Mouse (Mus musculus) small intestine, adult 2 months (tissue): ENCODE results near the gene Fam53b. TPM values are rescaled to one million over a fixed set of nuclear protein-coding genes. Genes with fewer than 3 reads are reported as not detected.

Experiments
- H3K27ac ChIP-seq: fragments of 200-500 bp; 2 replicates; pipeline ENCODE4 v1.5.1; 2012; ENCODE audit warnings: low read depth, low read length, control low read depth, inconsistent platforms; ENCODE audit not compliant: insufficient read depth
- H3K27me3 ChIP-seq: fragments of 200-500 bp; 2 replicates; pipeline ENCODE4 v1.6.1; 2012; ENCODE audit warnings: mild to moderate bottlenecking, moderate library complexity, low read length, inconsistent platforms; ENCODE audit not compliant: control insufficient read depth, insufficient read depth
- H3K36me3 ChIP-seq: fragments of 200-500 bp; 2 replicates; pipeline ENCODE4 v1.6.1; 2012; ENCODE audit warnings: mild to moderate bottlenecking, low read length, control low read depth, inconsistent platforms; ENCODE audit not compliant: control insufficient read depth, insufficient read depth
- H3K4me1 ChIP-seq: fragments of 200-500 bp; 2 replicates; pipeline ENCODE4 v1.6.1; 2012; ENCODE audit warnings: low read length, inconsistent platforms, mixed read lengths; ENCODE audit not compliant: control insufficient read depth, insufficient read depth, insufficient read length
- H3K4me3 ChIP-seq: fragments of 200-500 bp; 2 replicates; pipeline ENCODE4 v1.5.1; 2012; ENCODE audit warnings: low read depth, mild to moderate bottlenecking, control low read depth, inconsistent platforms, low read length, moderate library complexity
- CTCF ChIP-seq: fragments of 200-500 bp; IDR thresholded peaks from 2 replicates; pipeline ENCODE4 v1.5.1; 2012; ENCODE audit warnings: low read depth, mild to moderate bottlenecking, control low read depth, inconsistent platforms, low read length, moderate library complexity, mixed read lengths; ENCODE audit not compliant: insufficient replicate concordance, insufficient read length; ENCODE audit errors: extremely low read depth
- POLR2A ChIP-seq: fragments of 200-500 bp; IDR thresholded peaks from 2 replicates; pipeline ENCODE4 v1.6.1; 2012; ENCODE audit warnings: low read depth, mild to moderate bottlenecking, control low read depth, inconsistent platforms, low read length, moderate library complexity
- WGBS: fragments of 180-500 bp; shearing (Covaris S2); methylation state at CpG from one replicate; pipeline ENCODE4 v1.1.7; 2018; 5-methylcytosine and 5-hydroxymethylcytosine counted together
- polyA plus RNA-seq: library from polyadenylated mRNA; depleted of rRNA; stranded (reverse); fragments of >200 nt; gene quantifications from 2 replicates; pipeline ENCODE4 v1.2.3, GENCODE M21; 2012

The Fam53b gene
- polyA plus RNA-seq, 1 experiment = 55.7 TPM

DNA sequence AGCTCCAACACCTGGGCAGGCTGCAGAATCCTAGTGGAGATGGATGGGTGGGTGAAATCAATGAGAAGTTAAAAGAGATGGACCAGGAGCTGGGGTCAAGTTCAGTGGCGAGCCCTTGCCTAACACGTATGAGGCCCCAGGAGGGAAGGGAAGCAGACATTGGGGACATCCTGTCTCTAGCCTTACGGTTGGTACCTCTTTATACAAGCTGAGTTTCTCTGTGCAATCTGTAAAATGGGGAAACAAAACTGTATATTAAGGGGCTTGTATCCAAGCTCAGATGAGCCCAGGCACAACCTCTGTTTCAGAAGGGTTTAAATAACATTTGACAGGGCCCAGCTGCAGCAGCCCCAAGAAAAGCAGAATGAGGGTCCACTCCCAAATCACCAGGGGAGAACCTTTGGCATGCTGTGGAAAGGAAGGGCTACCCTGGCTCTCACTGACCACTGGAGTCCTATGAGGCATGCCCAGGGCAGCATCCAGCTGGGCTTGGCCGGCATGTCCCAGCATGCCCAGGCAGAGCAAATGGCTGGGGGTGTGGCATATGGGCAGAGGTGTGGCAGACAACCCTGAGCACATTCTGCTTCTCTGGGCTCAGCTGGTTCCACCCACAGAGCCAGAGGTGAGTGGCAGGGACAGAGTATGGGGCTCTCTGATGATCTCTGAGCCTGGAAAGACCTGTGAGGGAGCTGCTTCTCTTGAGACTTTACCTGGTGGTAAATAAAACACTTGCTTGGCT is 84.4 kb downstream of the Fam53b start:
- 73% methylated on average over 4 of the region's 4 CpGs for WGBS
- H3K4me3 ChIP-seq = no peak overlapping the region
- TF ChIP-seq CTCF (no peak), POLR2A (no peak)
- H3K4me1 ChIP-seq = peaks cover 25% of the 10 kb centered on the region
- H3K27ac ChIP-seq = peak overlapping the region; percentile 17; the same call in 1 of the 2 replicates
- H3K36me3 ChIP-seq = 0 out of 2 replicates have a peak, but pooled peaks cover 5% of the 10 kb centered on the region
- no peaks in the 10 kb centered on the region for H3K27me3 ChIP-seq

DNA sequence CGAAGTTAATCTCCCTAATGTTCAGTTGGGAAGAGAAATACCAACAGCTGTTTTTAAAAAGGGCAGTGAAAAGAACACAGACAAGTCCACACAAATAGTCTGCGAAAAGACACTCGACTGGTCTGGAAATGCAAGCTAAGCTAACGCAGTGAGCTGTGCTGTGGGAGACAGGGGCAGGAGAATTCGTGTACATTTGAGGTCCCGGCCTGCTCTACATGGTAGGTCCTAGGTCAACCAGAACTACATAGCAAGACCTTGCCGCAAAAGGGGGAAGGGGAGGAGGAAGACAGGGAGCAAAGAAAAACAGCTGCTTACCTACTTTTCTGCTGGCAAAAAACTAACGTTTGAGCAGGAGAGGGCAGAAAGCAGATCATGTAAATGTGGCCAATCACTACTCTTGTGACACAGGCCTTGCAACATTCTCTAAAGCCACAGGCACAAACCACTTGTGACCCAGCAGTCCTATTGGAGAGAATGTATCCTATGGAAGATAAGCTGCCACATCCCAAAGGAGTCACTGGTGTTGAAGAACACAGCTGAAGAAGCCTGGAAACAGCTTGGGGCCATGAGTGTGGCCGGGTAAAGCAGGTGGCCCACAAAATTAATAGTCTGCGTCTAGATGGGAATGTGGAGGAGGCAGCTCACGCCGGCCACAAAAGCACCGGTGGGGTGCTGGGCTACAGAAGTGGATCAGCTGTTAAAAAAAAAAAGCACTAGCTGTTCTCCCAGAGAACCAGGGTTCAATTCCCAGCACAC is 87.4 kb downstream of the Fam53b start:
- WGBS = 76% methylated on average over 13 of the region's 13 CpGs
- H3K27me3 ChIP-seq = no peaks in the 10 kb centered on the region
- H3K36me3 ChIP-seq = peaks cover 10% of the 10 kb centered on the region; the same call in 1 of the 2 replicates
- H3K27ac ChIP-seq = no peak overlapping the region
- H3K4me3 ChIP-seq = no peak overlapping the region
- TF ChIP-seq CTCF (no peak), POLR2A (no peak)
- H3K4me1 ChIP-seq = peaks cover 21% of the 10 kb centered on the region

DNA sequence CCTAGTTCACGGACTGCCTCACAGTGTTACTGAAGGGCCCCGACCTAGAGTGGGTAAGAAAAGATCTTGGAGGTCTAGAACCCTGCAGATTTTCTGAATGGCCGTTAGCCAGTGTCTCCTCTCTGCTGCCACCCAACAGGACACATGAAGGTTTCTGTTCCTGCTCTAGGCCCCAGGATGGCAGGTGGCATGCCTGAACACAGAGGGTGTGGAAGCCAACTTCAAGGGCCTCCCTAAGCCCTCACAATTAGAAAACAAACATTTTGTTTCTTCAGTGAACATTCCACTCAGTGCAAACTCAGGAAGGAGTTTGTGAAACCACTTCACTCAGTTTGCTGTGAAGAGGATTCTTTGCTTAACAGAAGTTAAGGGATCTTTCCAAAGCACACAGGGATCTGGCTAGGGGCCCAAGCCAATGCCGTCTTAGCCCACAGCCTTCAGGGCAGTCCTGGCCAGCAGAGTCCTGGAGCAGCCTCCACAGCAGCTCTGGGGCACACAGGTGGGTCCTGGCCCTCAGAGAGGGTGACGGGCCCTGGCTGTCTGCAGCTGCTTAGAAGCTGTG is 89.1 kb downstream of the Fam53b start:
- peak overlapping the region; percentile 41 for H3K27ac ChIP-seq
- WGBS = 76% methylated on average over 5 of the region's 5 CpGs
- H3K27me3 ChIP-seq = no peaks in the 10 kb centered on the region
- H3K4me3 ChIP-seq = no peak overlapping the region
- no peak for TF ChIP-seq POLR2A
- TF ChIP-seq CTCF = no peak
- peaks cover 9% of the 10 kb centered on the region; the same call in 1 of the 2 replicates for H3K36me3 ChIP-seq
- H3K4me1 ChIP-seq = peaks cover 10% of the 10 kb centered on the region

DNA sequence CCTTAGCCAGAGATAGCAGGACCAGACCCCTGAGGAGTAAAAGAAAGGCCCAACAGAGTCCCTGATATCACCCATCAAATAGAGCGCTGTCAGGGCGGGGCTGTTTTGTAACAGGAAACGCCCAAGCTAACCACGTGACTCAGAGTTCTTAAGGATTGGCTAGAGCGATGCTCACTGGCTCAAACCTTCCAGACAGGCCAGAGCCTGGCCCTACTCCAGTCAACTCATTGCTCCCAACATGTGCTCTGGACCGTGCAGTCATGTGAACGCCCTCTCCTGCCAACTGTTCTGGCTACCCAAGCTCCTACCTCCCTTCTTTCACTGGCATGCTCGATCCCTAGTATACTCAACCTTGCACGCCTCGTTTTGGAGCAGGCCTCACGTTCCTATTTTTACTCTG is 89.8 kb downstream of the Fam53b start:
- WGBS = 62% methylated on average over 11 of the region's 11 CpGs
- Histone ChIP-seq H3K27me3 (no peaks in the 10 kb centered on the region), H3K27ac (peak overlapping the region; percentile 41), H3K36me3 (peaks cover 9% of the 10 kb centered on the region; the same call in 1 of the 2 replicates), H3K4me3 (no peak overlapping the region), H3K4me1 (peaks cover 5% of the 10 kb centered on the region)
- TF ChIP-seq POLR2A = no peak
- TF ChIP-seq CTCF = no peak

DNA sequence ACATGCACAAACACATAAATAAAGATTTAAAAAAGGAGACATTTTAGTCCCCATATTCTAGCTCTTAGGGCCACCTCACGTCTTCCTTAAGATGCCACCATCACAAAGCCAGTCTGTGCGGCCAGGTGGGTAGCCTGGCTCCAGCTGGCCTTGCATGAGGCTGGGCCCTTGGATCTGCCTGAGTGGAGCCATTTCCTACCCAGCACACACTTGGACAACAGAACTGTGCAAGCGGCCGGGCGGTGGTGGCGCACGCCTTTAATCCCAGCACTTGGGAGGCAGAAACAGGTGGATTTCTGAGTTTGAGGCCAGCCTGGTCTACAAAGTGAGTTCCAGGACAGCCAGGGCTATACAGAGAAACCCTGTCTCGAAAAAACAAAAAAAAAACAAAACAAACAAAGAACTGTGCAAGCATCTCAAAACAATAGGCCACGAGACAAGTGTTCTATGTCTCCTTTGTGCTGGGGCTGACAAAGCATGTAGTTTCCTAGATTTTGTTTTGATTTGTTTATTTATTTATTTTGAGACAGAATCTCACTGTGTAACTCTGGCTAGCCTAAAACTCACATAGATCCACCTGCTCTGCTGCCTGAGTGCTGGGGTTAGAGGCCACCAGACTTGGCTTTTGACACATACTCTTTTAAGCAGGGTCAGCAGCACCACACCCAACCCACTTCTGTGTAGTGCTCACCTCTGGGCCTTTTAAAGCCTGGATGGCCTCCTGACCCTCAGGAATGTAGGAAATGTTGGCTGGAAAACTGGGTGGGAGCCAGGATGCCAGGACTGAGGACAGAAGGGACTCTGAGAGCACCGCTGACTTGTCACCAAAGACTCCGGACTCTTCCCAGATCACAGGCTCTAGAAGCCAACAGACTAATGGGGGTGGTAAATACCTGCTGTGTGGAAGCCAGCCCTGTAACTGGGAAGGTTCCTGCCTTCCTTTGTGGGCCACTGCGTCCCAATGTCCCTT is 91.0 kb downstream of the Fam53b start:
- peaks cover 9% of the 10 kb centered on the region; the same call in 1 of the 2 replicates for H3K36me3 ChIP-seq
- no peak overlapping the region for H3K4me3 ChIP-seq
- H3K27ac ChIP-seq = no peak overlapping the region
- 92% methylated on average over 12 of the region's 12 CpGs for WGBS
- H3K27me3 ChIP-seq = no peaks in the 10 kb centered on the region
- TF ChIP-seq POLR2A (no peak), CTCF (no peak)
- H3K4me1 ChIP-seq = peaks cover 5% of the 10 kb centered on the region

DNA sequence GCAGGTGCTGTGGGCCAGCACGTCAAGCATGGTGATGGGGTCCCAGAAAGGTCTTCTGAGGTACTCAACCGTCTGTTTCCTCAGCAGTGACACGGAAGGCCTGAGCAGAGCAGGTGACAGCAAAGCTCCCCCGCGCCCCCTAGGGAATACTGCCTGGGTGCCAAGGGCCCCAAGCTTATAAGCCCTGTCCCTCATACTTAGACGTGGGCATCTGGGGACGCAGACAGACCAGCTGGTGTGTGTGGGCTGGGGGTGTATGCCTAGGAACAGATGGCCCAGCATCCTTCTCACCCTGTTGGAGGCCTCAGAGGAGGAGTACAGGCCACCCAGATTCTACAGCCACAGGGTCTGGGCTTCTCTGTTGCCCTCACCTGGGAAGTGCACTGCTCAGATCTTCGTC is 93.1 kb downstream of the Fam53b start:
- WGBS = 88% methylated on average over 8 of the region's 8 CpGs

More for the DNA sequence above, 93.1 kb downstream of the Fam53b start:
- Histone ChIP-seq H3K27ac (no peak overlapping the region), H3K4me3 (no peak overlapping the region), H3K27me3 (no peaks in the 10 kb centered on the region), H3K4me1 (peaks cover 5% of the 10 kb centered on the region), H3K36me3 (peaks cover 9% of the 10 kb centered on the region; the same call in 1 of the 2 replicates)
- TF ChIP-seq CTCF (no peak), POLR2A (no peak)
